Mouse (Mus musculus): ENCODE data around the gene Ccdc121. TPM values are rescaled to one million over a fixed set of nuclear protein-coding genes. Genes with fewer than 3 reads are reported as not detected.
A peak's percentile ranks its signal among the peaks of the same experiment; 100 is the strongest.

Ccdc121 gene
- polyA plus RNA-seq, 1 experiment = 0.67 TPM

DNA sequence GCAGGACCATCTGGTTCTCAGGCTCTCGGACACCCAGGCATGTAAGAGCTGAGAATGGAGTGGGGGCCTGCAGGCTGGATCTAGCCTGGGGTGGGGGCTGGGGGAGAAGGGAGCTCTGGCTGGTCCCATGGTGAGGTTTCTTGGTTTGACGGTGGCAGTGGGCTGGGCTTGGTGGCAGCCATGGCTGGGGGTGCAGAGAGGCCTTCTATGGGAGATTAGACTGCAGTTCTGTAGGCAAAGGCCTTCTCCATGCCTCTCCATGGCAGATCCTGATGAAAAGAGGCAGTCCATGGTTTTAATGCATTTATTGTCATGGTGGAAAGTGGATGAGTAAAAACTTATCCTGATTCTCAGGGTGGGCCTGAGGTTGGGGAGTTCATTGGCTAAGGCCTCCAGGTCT is 7.8 kb downstream of the Ccdc121 start:
- Histone ChIP-seq H3K27ac (ENCODE audit: insufficient read depth, low read length) (no peak overlapping the region), H3K4me3 (replicated peaks; ENCODE audit: insufficient read depth, low read depth, low read length) (no peak overlapping the region), H3K4me1 (ENCODE audit: control insufficient read depth, insufficient read depth, low read length) (no peaks in the 10 kb centered on the region), H3K27me3 (ENCODE audit: control insufficient read depth, insufficient read depth, low read length) (no peaks in the 10 kb centered on the region)
- DNase-seq = no peak
- WGBS = 86% methylated on average over 2 of the region's 2 CpGs
- TF ChIP-seq CTCF (IDR thresholded peaks at IDR 0.05; ENCODE audit: borderline replicate concordance, insufficient read depth, low read depth, low read length) (no peak), POLR2A (IDR thresholded peaks at IDR 0.05; ENCODE audit: borderline replicate concordance, insufficient read depth, low read length) (no peak)

DNA sequence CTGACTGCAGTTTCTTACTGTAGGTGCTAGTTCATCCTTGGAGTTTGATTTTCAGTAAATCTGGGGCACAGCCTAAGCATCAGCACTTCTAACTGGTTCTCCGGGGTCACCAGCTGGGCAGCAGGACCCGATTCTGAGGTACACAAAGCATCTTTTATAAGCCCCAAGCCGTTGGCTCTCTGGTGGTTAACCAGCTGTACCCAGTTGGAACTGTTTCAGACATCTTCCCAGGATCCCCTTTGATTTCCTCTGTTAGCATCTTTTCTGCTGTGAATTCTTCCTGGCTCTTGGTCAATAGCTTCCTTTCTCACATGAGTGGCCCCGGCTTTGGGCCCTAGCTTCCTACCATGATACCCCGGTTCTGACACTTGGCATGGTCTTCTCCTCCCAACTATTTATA is 26.6 kb downstream of the Ccdc121 start:
- H3K27ac ChIP-seq (ENCODE audit: insufficient read depth, low read length) = no peak overlapping the region
- no peaks in the 10 kb centered on the region for H3K27me3 ChIP-seq (ENCODE audit: control insufficient read depth, insufficient read depth, low read length)
- H3K4me1 ChIP-seq (ENCODE audit: control insufficient read depth, insufficient read depth, low read length) = no peaks in the 10 kb centered on the region
- 7% methylated on average over 5 of the region's 5 CpGs for WGBS
- no peak overlapping the region for H3K4me3 ChIP-seq (replicated peaks; ENCODE audit: insufficient read depth, low read depth, low read length)
- DNase-seq = no peak
- TF ChIP-seq CTCF (IDR thresholded peaks at IDR 0.05; ENCODE audit: borderline replicate concordance, insufficient read depth, low read depth, low read length) = no peak
- no peak for TF ChIP-seq POLR2A (IDR thresholded peaks at IDR 0.05; ENCODE audit: borderline replicate concordance, insufficient read depth, low read length)

DNA sequence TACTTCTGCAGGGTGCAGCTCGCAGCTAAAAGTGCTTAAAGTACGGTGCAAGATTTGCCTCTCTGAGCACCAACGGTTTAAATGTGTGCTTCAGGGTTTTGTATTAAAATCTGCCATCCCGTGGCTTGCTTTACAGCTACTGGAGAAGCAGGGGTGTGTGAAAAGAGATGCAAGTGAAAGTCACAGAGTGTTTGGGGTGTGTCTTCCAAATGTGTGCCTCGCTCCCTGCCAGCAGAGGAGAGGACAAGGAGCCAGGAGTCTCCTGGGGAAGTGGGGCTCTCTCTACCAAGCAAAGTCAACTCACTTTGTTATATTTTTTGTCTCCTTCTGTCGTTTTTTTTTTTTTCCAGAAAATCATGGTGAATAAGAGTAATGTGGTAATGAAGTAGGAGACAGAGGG is 34.7 kb downstream of the Ccdc121 start:
- Histone ChIP-seq H3K27ac (ENCODE audit: insufficient read depth, low read length) (no peak overlapping the region), H3K4me3 (replicated peaks; ENCODE audit: insufficient read depth, low read depth, low read length) (no peak overlapping the region), H3K27me3 (ENCODE audit: control insufficient read depth, insufficient read depth, low read length) (no peaks in the 10 kb centered on the region), H3K4me1 (ENCODE audit: control insufficient read depth, insufficient read depth, low read length) (no peaks in the 10 kb centered on the region)
- 20% methylated on average over 6 of the region's 6 CpGs for WGBS
- TF ChIP-seq POLR2A (IDR thresholded peaks at IDR 0.05; ENCODE audit: borderline replicate concordance, insufficient read depth, low read length) (no peak), CTCF (IDR thresholded peaks at IDR 0.05; ENCODE audit: borderline replicate concordance, insufficient read depth, low read depth, low read length) (no peak)
- no peak for DNase-seq

DNA sequence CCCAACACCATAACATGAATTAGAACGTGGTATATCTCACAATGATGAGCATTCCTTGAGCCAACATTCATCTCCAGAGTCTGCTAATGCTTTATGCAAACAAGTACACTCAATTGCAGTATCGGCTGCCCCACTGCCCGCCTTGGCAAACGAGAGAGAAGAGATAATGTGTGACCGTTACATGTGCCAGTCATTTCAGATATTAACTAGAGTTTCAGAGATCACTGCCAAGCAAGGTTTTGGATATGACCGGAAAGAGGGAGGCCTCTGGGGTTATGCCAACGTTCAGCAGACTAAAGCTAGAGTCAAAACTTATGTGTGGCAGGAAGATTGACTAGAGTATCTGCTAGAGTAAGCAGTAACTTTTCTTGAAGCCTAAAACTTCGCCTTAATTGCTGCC is 35.1 kb downstream of the Ccdc121 start:
- no peaks in the 10 kb centered on the region for H3K27me3 ChIP-seq (ENCODE audit: control insufficient read depth, insufficient read depth, low read length)
- H3K27ac ChIP-seq (ENCODE audit: insufficient read depth, low read length) = no peak overlapping the region
- H3K4me1 ChIP-seq (ENCODE audit: control insufficient read depth, insufficient read depth, low read length) = no peaks in the 10 kb centered on the region
- no peak for TF ChIP-seq CTCF (IDR thresholded peaks at IDR 0.05; ENCODE audit: borderline replicate concordance, insufficient read depth, low read depth, low read length)
- no peak for TF ChIP-seq POLR2A (IDR thresholded peaks at IDR 0.05; ENCODE audit: borderline replicate concordance, insufficient read depth, low read length)
- no peak for DNase-seq
- WGBS = 29% methylated on average over 8 of the region's 8 CpGs
- no peak overlapping the region for H3K4me3 ChIP-seq (replicated peaks; ENCODE audit: insufficient read depth, low read depth, low read length)

DNA sequence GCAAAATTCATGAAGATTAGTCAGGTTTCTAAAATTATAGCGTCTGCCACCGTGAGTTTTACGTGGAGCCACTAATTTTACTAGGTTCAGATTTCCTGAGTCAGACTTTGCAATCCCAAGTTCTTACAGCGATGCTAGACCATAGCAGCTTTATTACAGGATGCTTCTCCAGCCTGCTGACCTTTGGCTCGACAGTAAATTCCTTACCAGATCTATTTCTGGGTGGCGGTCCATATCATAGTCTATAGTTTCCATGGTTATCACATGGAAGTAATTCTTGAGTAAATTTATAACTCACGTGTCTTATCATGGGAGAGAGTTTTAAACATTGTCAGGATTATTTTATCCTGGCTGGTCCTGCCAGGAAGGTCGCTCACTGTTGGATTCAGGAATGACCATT is 41.8 kb downstream of the Ccdc121 start:
- no peak overlapping the region for H3K4me3 ChIP-seq (replicated peaks; ENCODE audit: insufficient read depth, low read depth, low read length)
- H3K27me3 ChIP-seq (ENCODE audit: control insufficient read depth, insufficient read depth, low read length) = no peaks in the 10 kb centered on the region
- TF ChIP-seq POLR2A (IDR thresholded peaks at IDR 0.05; ENCODE audit: borderline replicate concordance, insufficient read depth, low read length) (no peak), CTCF (IDR thresholded peaks at IDR 0.05; ENCODE audit: borderline replicate concordance, insufficient read depth, low read depth, low read length) (no peak)
- H3K4me1 ChIP-seq (ENCODE audit: control insufficient read depth, insufficient read depth, low read length) = peaks cover 3% of the 10 kb centered on the region
- WGBS = 93% methylated on average over 8 of the region's 8 CpGs
- no peak overlapping the region for H3K27ac ChIP-seq (ENCODE audit: insufficient read depth, low read length)
- no peak for DNase-seq

DNA sequence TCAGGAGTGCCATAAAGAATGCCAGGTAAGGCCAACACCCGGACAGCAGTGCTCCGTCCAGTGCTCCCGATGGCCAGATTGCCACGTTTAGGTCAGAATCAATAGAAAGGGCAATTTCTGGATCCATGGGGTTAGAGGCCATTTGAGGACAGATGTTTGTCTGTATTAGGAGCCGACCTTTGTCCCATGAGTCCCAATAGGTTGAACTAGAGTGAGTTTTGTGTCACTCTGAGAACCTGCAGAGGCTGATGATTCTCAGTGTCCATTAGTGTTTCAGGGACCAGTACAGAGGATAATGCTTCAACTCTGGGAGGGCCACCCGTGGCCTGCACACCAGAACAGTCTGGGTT is 44.0 kb downstream of the Ccdc121 start:
- H3K27ac ChIP-seq (ENCODE audit: insufficient read depth, low read length) = no peak overlapping the region
- peaks cover 3% of the 10 kb centered on the region for H3K4me1 ChIP-seq (ENCODE audit: control insufficient read depth, insufficient read depth, low read length)
- TF ChIP-seq CTCF (IDR thresholded peaks at IDR 0.05; ENCODE audit: borderline replicate concordance, insufficient read depth, low read depth, low read length) (no peak), POLR2A (IDR thresholded peaks at IDR 0.05; ENCODE audit: borderline replicate concordance, insufficient read depth, low read length) (no peak)
- no peak overlapping the region for H3K4me3 ChIP-seq (replicated peaks; ENCODE audit: insufficient read depth, low read depth, low read length)
- WGBS = 94% methylated on average over 6 of the region's 6 CpGs
- no peaks in the 10 kb centered on the region for H3K27me3 ChIP-seq (ENCODE audit: control insufficient read depth, insufficient read depth, low read length)
- DNase-seq = no peak

DNA sequence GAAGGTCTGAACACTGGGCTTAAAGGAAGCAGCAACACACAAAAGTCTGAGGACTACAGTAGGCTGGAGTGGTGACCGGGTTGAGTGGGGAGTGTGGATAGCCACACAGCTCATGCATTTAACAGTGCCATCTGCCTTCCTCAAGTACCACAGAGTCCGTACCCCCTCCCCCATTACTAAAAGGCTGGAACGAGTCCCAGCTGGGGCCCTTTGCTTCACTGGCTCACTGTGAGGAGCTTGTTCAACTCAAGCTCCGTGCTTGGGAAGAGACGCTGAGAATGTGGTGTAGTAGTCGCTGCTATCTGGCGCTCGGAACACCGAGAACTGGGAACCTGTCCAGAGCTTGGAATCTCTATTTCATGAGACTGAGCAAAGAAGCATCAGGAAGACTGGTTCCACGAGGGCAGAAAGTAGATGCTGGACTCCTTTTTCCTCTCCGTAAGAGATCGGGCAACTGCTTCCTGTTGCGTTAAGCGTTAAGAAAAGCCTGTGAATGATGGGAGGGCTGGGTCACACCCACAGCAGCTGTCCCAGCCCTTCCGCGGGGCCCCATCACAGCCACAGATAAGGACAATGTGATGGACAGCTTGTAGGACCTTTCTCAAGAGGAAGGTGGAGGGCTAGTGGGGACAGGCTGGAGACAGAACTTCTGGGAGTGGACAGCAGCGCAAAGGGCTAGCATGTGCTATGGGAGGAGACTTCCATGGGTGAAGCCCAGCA is 44.5 kb downstream of the Ccdc121 start:
- 16% methylated on average over 17 of the region's 17 CpGs for WGBS
- no peak overlapping the region for H3K4me3 ChIP-seq (replicated peaks; ENCODE audit: insufficient read depth, low read depth, low read length)
- H3K27me3 ChIP-seq (ENCODE audit: control insufficient read depth, insufficient read depth, low read length) = no peaks in the 10 kb centered on the region
- H3K4me1 ChIP-seq (ENCODE audit: control insufficient read depth, insufficient read depth, low read length) = peaks cover 3% of the 10 kb centered on the region
- H3K27ac ChIP-seq (ENCODE audit: insufficient read depth, low read length) = no peak overlapping the region
- TF ChIP-seq CTCF (IDR thresholded peaks at IDR 0.05; ENCODE audit: borderline replicate concordance, insufficient read depth, low read depth, low read length) (no peak), POLR2A (IDR thresholded peaks at IDR 0.05; ENCODE audit: borderline replicate concordance, insufficient read depth, low read length) (no peak)
- DNase-seq = peak in 1 of 2 experiments; percentile 41

DNA sequence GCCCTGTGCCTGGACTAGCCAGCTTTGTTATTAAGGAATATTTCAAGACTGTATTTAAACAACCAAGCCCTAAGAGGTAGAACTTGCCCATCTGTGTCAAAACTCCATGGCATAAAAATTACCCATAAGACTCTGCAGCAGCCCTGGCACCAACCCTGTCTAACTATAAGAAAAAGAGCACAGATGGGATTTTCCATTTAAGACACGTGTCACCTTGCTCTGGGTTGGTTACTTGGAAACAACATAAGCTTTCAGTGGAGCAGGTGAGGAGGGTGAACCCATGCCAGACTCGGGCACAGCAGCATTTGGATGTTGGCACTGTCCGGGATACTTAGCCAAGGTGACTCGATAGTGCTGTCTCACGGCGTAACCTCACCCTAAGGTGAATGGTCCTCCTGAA is 45.2 kb downstream of the Ccdc121 start:
- 58% methylated on average over 6 of the region's 6 CpGs for WGBS
- H3K27ac ChIP-seq (ENCODE audit: insufficient read depth, low read length) = no peak overlapping the region

More for the DNA sequence above, 45.2 kb downstream of the Ccdc121 start:
- TF ChIP-seq CTCF (IDR thresholded peaks at IDR 0.05; ENCODE audit: borderline replicate concordance, insufficient read depth, low read depth, low read length) (no peak), POLR2A (IDR thresholded peaks at IDR 0.05; ENCODE audit: borderline replicate concordance, insufficient read depth, low read length) (no peak)
- Histone ChIP-seq H3K4me1 (ENCODE audit: control insufficient read depth, insufficient read depth, low read length) (peaks cover 3% of the 10 kb centered on the region), H3K4me3 (replicated peaks; ENCODE audit: insufficient read depth, low read depth, low read length) (no peak overlapping the region), H3K27me3 (ENCODE audit: control insufficient read depth, insufficient read depth, low read length) (no peaks in the 10 kb centered on the region)
- DNase-seq = no peak

Measured in cerebellum, adult 2 months (tissue).